Mouse (Mus musculus) erythroblast, embryonic 14.5 days (primary cell): ENCODE data around the gene Thsd4. TPM values are rescaled to one million over a fixed set of nuclear protein-coding genes. Genes with fewer than 3 reads are reported as not detected.
"Not testable (repeated sequence)": the region's sequence is repeated elsewhere in the genome, so short reads cannot be mapped to it uniquely, and the experiment has no call there.

Source experiments
- H3K27me3 ChIP-seq: 2 replicates; pipeline ENCODE4 v1.6.1; 2012; ENCODE audit warnings: inconsistent platforms; ENCODE audit not compliant: control insufficient read depth
- H3K36me3 ChIP-seq: 2 replicates; pipeline ENCODE4 v1.6.1; 2012; ENCODE audit warnings: mild to moderate bottlenecking, inconsistent platforms; ENCODE audit not compliant: control insufficient read depth
- H3K4me1 ChIP-seq: 2 replicates; pipeline ENCODE4 v1.6.1; 2012; ENCODE audit warnings: inconsistent platforms; ENCODE audit not compliant: control insufficient read depth
- H3K4me3 ChIP-seq: replicated peaks from 2 replicates; pipeline ENCODE3; 2012; ENCODE audit warnings: moderate library complexity, mild to moderate bottlenecking, inconsistent platforms
- H3K9me3 ChIP-seq: 2 replicates; pipeline ENCODE4 v1.6.1; 2012; ENCODE audit warnings: low read length, inconsistent platforms, mixed read lengths; ENCODE audit not compliant: control insufficient read depth
- GATA1 ChIP-seq: IDR thresholded peaks from 2 replicates; pipeline ENCODE4 v1.6.1; 2012; ENCODE audit warnings: low read length, inconsistent platforms, mixed read lengths
- TAL1 ChIP-seq: IDR thresholded peaks from 3 replicates; pipeline ENCODE4 v1.6.1; 2012; ENCODE audit warnings: low read length, inconsistent platforms, mixed read lengths
- polyA plus RNA-seq: library from polyadenylated mRNA; stranded (reverse); fragments of >175 nt; gene quantifications from 2 replicates; pipeline ENCODE4 v1.2.3, GENCODE M21; 2012

Thsd4 gene
- polyA plus RNA-seq, 1 experiment = 0.01 TPM

- Histone ChIP-seq H3K9me3 (no peaks in the 10 kb centered on the region), H3K27me3 (no peaks in the 10 kb centered on the region), H3K36me3 (no peaks in the 10 kb centered on the region), H3K4me3 (no peak overlapping the region), H3K4me1 (no peaks in the 10 kb centered on the region)
- TF ChIP-seq GATA1 (no peak), TAL1 (no peak)
Observed at GRCm38 (mm10) chr9:60186948-60187347, 334.9 kb downstream of the Thsd4 start.

- Histone ChIP-seq H3K4me3 (no peak overlapping the region), H3K27me3 (no peaks in the 10 kb centered on the region), H3K9me3 (no peaks in the 10 kb centered on the region), H3K4me1 (no peaks in the 10 kb centered on the region), H3K36me3 (no peaks in the 10 kb centered on the region)
- TF ChIP-seq GATA1 (no peak), TAL1 (no peak)
Observed at GRCm38 (mm10) chr9:60184083-60184482, 337.8 kb downstream of the Thsd4 start.

GRCm38 (mm10) chr9:60182371-60182770 is 339.5 kb downstream of the Thsd4 start:
- TF ChIP-seq TAL1 (no peak), GATA1 (no peak)
- H3K4me1 ChIP-seq = no peaks in the 10 kb centered on the region

DNA sequence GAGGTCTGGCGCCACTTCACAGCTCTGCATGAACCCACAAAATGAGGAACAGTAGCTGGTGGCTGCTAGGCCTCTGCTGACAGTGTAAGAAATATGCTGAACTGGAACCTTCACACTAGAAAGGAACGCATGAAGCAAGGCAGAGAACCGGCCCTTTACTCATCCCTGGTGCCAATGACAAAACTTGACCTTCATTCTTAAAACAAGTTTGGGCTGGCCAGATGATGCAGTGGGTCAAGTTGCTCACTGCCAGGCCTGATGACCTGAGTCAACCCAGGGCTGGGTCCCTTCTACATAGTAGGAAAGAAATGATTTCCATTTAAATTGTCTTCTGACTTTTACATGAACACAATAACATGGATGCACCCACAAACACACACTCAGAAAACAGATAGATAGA is 340.9 kb downstream of the Thsd4 start:
- TF ChIP-seq GATA1 = no peak
- no peak for TF ChIP-seq TAL1
- Histone ChIP-seq H3K36me3 (no peaks in the 10 kb centered on the region), H3K4me3 (no peak overlapping the region), H3K4me1 (no peaks in the 10 kb centered on the region), H3K27me3 (no peaks in the 10 kb centered on the region), H3K9me3 (no peaks in the 10 kb centered on the region)

More at GRCm38 (mm10) chr9:60182371-60182770, 339.5 kb downstream of the Thsd4 start:
- no peaks in the 10 kb centered on the region for H3K9me3 ChIP-seq
- no peak overlapping the region for H3K4me3 ChIP-seq
- no peaks in the 10 kb centered on the region for H3K36me3 ChIP-seq
- no peaks in the 10 kb centered on the region for H3K27me3 ChIP-seq

DNA sequence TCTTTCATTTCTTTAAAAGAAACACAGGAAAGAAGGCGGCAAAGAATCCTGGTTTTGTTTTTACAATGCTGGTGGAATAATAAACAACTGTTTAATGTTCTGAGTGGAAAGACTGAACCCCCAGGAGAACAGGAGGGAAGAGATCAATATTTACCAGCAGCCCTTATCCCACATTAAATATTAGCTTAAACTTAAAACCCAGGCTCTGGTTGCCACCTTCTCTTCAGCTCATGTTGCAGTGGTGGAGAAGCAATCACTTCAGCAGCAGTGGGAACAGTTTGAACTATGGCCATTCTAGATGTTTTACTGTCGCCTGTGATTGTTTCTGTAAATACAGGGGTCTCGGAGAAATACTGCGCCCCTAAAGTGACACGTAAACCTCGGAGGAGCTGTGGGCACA is 341.7 kb downstream of the Thsd4 start:
- H3K27me3 ChIP-seq = no peaks in the 10 kb centered on the region
- H3K9me3 ChIP-seq = no peaks in the 10 kb centered on the region
- TF ChIP-seq TAL1 = no peak
- no peak for TF ChIP-seq GATA1
- H3K4me1 ChIP-seq = no peaks in the 10 kb centered on the region
- no peaks in the 10 kb centered on the region for H3K36me3 ChIP-seq
- no peak overlapping the region for H3K4me3 ChIP-seq

DNA sequence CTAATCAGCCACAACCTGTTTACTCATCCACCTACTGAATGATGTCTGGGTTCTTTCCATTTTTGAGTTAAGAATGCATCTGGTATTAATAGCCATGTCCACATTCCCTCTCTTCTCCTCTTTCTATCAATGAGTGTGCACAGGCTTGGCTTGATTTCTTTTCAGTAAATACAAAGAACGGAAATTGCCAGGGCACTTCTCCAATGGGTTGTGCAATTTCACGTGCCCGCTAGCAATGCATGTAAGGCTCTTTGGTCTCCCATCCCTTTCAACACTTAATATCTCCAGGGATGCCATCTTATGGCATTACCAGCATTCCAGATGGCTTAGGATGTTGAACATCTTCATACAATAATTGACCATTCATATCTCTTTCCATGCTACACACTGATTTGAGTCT is 345.5 kb downstream of the Thsd4 start:
- Histone ChIP-seq H3K4me3 (no peak overlapping the region), H3K27me3 (no peaks in the 10 kb centered on the region), H3K9me3 (no peaks in the 10 kb centered on the region), H3K36me3 (no peaks in the 10 kb centered on the region), H3K4me1 (no peaks in the 10 kb centered on the region)
- TF ChIP-seq GATA1 (no peak), TAL1 (no peak)

DNA sequence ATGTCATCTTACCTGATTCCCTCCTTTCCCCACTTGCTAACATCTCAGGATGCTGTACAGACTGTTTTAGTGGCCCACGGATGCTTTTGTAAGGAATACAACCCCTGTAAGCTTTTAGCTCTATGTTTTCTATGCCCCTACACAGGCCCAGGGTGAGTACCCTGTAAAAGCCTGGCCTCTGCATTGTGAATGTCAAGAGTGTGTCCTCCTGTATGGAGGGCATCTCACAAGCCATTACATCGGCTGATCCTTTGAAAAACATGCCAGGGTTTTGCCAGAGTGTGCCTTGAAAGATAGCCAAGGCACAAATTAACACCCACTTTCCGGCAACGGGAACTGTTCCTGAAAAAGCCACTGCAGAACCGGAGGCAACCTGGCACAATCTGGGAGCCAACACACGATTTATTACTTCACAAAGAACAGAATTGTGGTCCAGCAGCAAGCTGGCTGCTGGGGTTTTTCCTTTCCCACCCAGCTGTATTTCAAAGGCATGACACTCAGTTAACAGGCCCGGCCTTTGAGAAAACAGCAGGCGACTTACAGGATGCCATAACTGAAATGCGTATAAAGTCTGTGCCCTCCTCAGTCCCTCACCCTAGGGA is 349.3 kb downstream of the Thsd4 start:
- not testable (repeated sequence) for H3K9me3 ChIP-seq, H3K27me3 ChIP-seq, H3K4me3 ChIP-seq, H3K36me3 ChIP-seq, H3K4me1 ChIP-seq

- Histone ChIP-seq H3K4me3 (no peak overlapping the region), H3K4me1 (no peaks in the 10 kb centered on the region), H3K27me3 (no peaks in the 10 kb centered on the region), H3K36me3 (no peaks in the 10 kb centered on the region), H3K9me3 (no peaks in the 10 kb centered on the region)
- TF ChIP-seq TAL1 = no peak
- TF ChIP-seq GATA1 = no peak
Observed at GRCm38 (mm10) chr9:60166990-60167389, 354.9 kb downstream of the Thsd4 start.

DNA sequence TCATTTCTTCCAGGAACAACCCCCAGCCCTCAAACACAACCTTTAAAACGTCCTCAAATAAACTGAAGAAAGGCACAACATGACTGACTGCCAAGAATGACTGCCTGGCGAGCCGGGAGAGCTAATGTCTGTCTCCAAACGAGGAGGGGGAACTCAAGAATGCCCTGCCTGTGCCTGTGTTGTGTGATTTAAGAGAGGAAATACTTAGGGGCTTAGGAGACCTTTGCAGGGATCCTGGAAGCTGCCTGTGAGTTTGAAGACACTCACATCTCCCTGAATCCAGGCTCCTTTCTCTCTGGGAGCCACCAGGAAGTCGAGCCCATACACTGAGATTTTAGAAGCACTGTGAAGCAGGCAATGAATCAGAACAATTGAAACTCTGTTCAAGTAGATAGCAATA is 361.0 kb downstream of the Thsd4 start:
- H3K9me3 ChIP-seq = no peaks in the 10 kb centered on the region
- H3K4me1 ChIP-seq = no peaks in the 10 kb centered on the region
- TF ChIP-seq TAL1 = no peak
- no peak for TF ChIP-seq GATA1
- H3K36me3 ChIP-seq = no peaks in the 10 kb centered on the region
- no peaks in the 10 kb centered on the region for H3K27me3 ChIP-seq
- H3K4me3 ChIP-seq = no peak overlapping the region

- no peaks in the 10 kb centered on the region for H3K9me3 ChIP-seq
- TF ChIP-seq GATA1 (no peak), TAL1 (no peak)
- H3K36me3 ChIP-seq = no peaks in the 10 kb centered on the region
- H3K4me1 ChIP-seq = no peaks in the 10 kb centered on the region
- no peak overlapping the region for H3K4me3 ChIP-seq
- no peaks in the 10 kb centered on the region for H3K27me3 ChIP-seq
Observed at GRCm38 (mm10) chr9:60160194-60160593, 361.7 kb downstream of the Thsd4 start.
